Mouse (Mus musculus) lung, postnatal 0 days (tissue): ENCODE results near the gene Nup54. TPM values are rescaled to one million over a fixed set of nuclear protein-coding genes. Genes with fewer than 3 reads are reported as not detected.

Experiments used
- ATAC-seq: fragments of 200-750 bp; cut with Nextera tagmentation; 2 replicates; pipeline ENCODE4 v1.8.0; 2017; ENCODE audit warnings: moderate library complexity
- DNase-seq: peaks from one replicate; pipeline ENCODE4 v3.0.0-alpha.2; 2016; ENCODE audit warnings: low spot score
- H3K27ac ChIP-seq: fragments of 300-500 bp; sonication (generic); 2 replicates; pipeline ENCODE4 v1.5.1; 2014; ENCODE audit warnings: antibody characterized with exemption, mild to moderate bottlenecking, low read length, mixed read lengths
- H3K27me3 ChIP-seq: fragments of 300-500 bp; sonication (generic); replicated peaks from 2 replicates; pipeline ENCODE4 v1.6.1; 2014; ENCODE audit warnings: low read length, mixed read lengths; ENCODE audit not compliant: insufficient read depth
- H3K36me3 ChIP-seq: fragments of 300-500 bp; sonication (generic); 2 replicates; pipeline ENCODE4 v1.6.1; 2014; ENCODE audit warnings: low read length, mixed read lengths; ENCODE audit not compliant: insufficient read depth
- H3K4me1 ChIP-seq: fragments of 300-500 bp; sonication (generic); 2 replicates; pipeline ENCODE4 v1.6.1; 2014; ENCODE audit warnings: antibody characterized with exemption, low read depth, low read length, mixed read lengths; ENCODE audit not compliant: insufficient read depth
- H3K4me2 ChIP-seq: fragments of 300-500 bp; sonication (generic); replicated peaks from 2 replicates; pipeline ENCODE4 v1.6.1; 2014; ENCODE audit warnings: low read depth, mild to moderate bottlenecking, low read length, moderate library complexity, mixed read lengths
- H3K4me3 ChIP-seq: fragments of 300-500 bp; sonication (generic); 2 replicates; pipeline ENCODE4 v1.5.1; 2014; ENCODE audit warnings: low read depth, low read length
- H3K9ac ChIP-seq: fragments of 300-500 bp; sonication (generic); replicated peaks from 2 replicates; pipeline ENCODE4 v1.6.1; 2014; ENCODE audit warnings: low read depth, mild to moderate bottlenecking
- H3K9me3 ChIP-seq: fragments of 300-500 bp; sonication (generic); 2 replicates; pipeline ENCODE4 v1.6.1; 2016; ENCODE audit warnings: low read length, mixed read lengths
- CTCF ChIP-seq: IDR thresholded peaks from 2 replicates; pipeline ENCODE4 v1.5.1; 2016; ENCODE audit warnings: antibody characterized with exemption, mild to moderate bottlenecking
- EP300 ChIP-seq: IDR thresholded peaks from 2 replicates; pipeline ENCODE4 v1.6.1; 2016; ENCODE audit warnings: antibody characterized with exemption, mild to moderate bottlenecking, control low read depth
- WGBS: fragments of 180-500 bp; shearing (Covaris S2); extraction: QIAGEN DNeasy Blood & Tissue Kit; methylation state at CpG from one replicate; pipeline ENCODE4 v1.1.7; 2014; 5-methylcytosine and 5-hydroxymethylcytosine counted together
- polyA plus RNA-seq: library from polyadenylated mRNA; unstranded; fragments of >200 nt; fragmentation: Nextera tagmentation; extraction: Ambion mirVana; gene quantifications from 2 replicates; pipeline ENCODE4 v1.2.1, GENCODE M21; 2015

The Nup54 gene
- polyA plus RNA-seq, 1 experiment from 2014 or later: 19.7 TPM

GRCm38 (mm10) chr5:92386102-92386501, 48.9 kb downstream of the Nup54 start:
- H3K4me1 ChIP-seq: no peaks in the 10 kb centered on the region
- no peak overlapping the region for H3K27ac ChIP-seq

GRCm38 (mm10) chr5:92384855-92385254, 50.2 kb downstream of the Nup54 start:
- H3K9ac ChIP-seq: no peak overlapping the region
- no peaks in the 10 kb centered on the region for H3K9me3 ChIP-seq
- 47% methylated on average over 7 of the region's 7 CpGs for WGBS
- no peaks in the 10 kb centered on the region for H3K36me3 ChIP-seq
- no peak for ATAC-seq
- DNase-seq: peak; percentile 26
- H3K4me1 ChIP-seq: no peaks in the 10 kb centered on the region
- no peaks in the 10 kb centered on the region for H3K27me3 ChIP-seq
- no peak overlapping the region for H3K4me2 ChIP-seq
- TF ChIP-seq EP300 (no peak), CTCF (peak; percentile 68)
- no peak overlapping the region for H3K4me3 ChIP-seq
- H3K27ac ChIP-seq: no peak overlapping the region

More at GRCm38 (mm10) chr5:92386102-92386501, 48.9 kb downstream of the Nup54 start:
- 69% methylated on average over 5 of the region's 5 CpGs for WGBS
- no peaks in the 10 kb centered on the region for H3K36me3 ChIP-seq
- TF ChIP-seq CTCF: no peak
- no peak overlapping the region for H3K4me2 ChIP-seq
- DNase-seq (no peak), ATAC-seq (no peak)
- H3K9ac ChIP-seq: no peak overlapping the region
- no peak overlapping the region for H3K4me3 ChIP-seq
- 0 out of 2 replicates have a peak, but pooled peaks cover 6% of the 10 kb centered on the region for H3K27me3 ChIP-seq
- no peaks in the 10 kb centered on the region for H3K9me3 ChIP-seq

DNA sequence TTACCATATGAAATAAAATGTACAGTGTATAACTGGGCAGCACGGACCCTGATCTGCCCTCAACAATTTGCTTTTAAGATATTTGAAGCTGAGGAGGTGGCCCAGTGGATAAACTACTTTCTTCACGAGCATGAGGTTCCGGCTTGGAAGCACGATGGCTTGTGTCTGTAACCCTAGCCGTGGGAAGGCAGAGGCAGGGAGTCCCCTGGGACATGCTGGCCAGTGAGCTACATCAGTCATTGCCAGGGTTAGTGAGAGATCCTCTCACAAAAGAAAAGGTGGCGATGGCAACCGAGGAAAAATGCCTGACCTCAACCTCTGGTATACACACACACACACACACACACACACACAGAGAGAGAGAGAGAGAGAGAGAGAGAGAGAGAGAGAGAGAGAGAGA, 51.3 kb downstream of the Nup54 start:
- no peaks in the 10 kb centered on the region for H3K36me3 ChIP-seq
- H3K9me3 ChIP-seq: no peaks in the 10 kb centered on the region
- DNase-seq (no peak), ATAC-seq (no peak)
- 44% methylated on average over 7 of the region's 7 CpGs for WGBS
- no peaks in the 10 kb centered on the region for H3K4me1 ChIP-seq
- H3K9ac ChIP-seq: no peak overlapping the region
- TF ChIP-seq EP300 (no peak), CTCF (no peak)
- no peak overlapping the region for H3K27ac ChIP-seq
- H3K4me2 ChIP-seq: no peak overlapping the region
- no peaks in the 10 kb centered on the region for H3K27me3 ChIP-seq
- H3K4me3 ChIP-seq: no peak overlapping the region

- Histone ChIP-seq H3K27me3 (no peaks in the 10 kb centered on the region), H3K9me3 (no peaks in the 10 kb centered on the region), H3K27ac (no peak overlapping the region), H3K4me2 (no peak overlapping the region), H3K36me3 (no peaks in the 10 kb centered on the region), H3K4me3 (no peak overlapping the region), H3K9ac (no peak overlapping the region), H3K4me1 (no peaks in the 10 kb centered on the region)
- no peak for DNase-seq
- TF ChIP-seq CTCF: no peak
- no peak for TF ChIP-seq EP300
- ATAC-seq: no peak
- 61% methylated on average over 9 of the region's 9 CpGs for WGBS
Observed at GRCm38 (mm10) chr5:92382349-92382679, 52.7 kb downstream of the Nup54 start.

DNA sequence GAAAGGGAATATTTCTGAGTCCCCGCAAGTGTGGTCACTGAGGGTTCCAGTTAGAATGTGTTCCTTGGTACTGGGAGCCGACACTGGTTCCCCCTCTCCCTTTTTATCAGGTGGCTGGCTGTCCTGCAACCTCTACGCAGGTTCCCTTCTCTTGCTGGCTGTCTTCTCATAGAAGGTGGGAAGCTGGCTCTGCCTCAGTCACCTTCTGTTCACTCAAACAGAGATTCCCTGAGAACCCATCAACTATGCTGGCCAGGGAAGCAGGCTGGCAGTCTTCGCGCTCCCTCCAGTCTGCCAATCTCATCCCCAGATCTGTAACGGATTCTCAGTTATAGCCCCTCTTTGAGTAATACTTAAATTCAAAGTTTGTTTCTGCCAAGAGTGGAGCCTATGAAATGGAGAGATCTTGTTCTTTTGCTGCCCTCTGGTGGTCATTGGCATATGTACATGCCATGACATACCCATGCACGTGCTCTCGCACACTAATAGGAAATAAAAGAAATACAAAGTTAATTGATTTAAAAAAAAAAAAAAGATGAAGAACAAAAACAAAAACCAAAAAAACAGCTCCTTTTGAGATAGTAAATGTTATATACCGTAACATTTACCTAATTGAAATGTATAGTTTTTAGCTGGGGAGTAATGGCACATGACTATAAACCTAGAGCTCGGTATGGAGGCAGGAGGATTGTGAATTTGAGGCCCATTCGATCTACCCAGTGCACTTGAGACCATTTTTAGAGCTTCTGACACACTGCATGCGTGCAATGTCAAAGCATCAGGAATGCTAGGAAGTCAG, 53.3 kb downstream of the Nup54 start:
- WGBS: 34% methylated on average over 12 of the region's 12 CpGs
- H3K4me1 ChIP-seq: peaks cover 4% of the 10 kb centered on the region; the same call in 1 of the 2 replicates
- TF ChIP-seq CTCF (peak; percentile 85), EP300 (no peak)
- DNase-seq (peak; percentile 86), ATAC-seq (peak; percentile 62)
- H3K4me2 ChIP-seq: no peak overlapping the region
- H3K27me3 ChIP-seq: no peaks in the 10 kb centered on the region
- H3K4me3 ChIP-seq: no peak overlapping the region
- H3K9me3 ChIP-seq: no peaks in the 10 kb centered on the region
- H3K27ac ChIP-seq: no peak overlapping the region
- H3K36me3 ChIP-seq: no peaks in the 10 kb centered on the region
- H3K9ac ChIP-seq: no peak overlapping the region

GRCm38 (mm10) chr5:92376795-92377405, 58.1 kb downstream of the Nup54 start:
- H3K4me2 ChIP-seq: 0 out of 2 replicates have a peak overlapping the region, but pooled peaks have one; percentile 3
- H3K9ac ChIP-seq: no peak overlapping the region
- H3K4me1 ChIP-seq: peaks cover 4% of the 10 kb centered on the region; the same call in 1 of the 2 replicates
- no peaks in the 10 kb centered on the region for H3K27me3 ChIP-seq
- WGBS: 18% methylated on average over 13 of the region's 13 CpGs
- H3K9me3 ChIP-seq: no peaks in the 10 kb centered on the region
- TF ChIP-seq CTCF (no peak), EP300 (no peak)
- H3K4me3 ChIP-seq: no peak overlapping the region
- DNase-seq (no peak), ATAC-seq (no peak)
- no peak overlapping the region for H3K27ac ChIP-seq
- H3K36me3 ChIP-seq: no peaks in the 10 kb centered on the region
